Mouse (Mus musculus) intestine, postnatal 0 days (tissue): Measurements from ENCODE around the gene Prrc2a. TPM values are rescaled to one million over a fixed set of nuclear protein-coding genes. Genes with fewer than 3 reads are reported as not detected.

Source experiments
- ATAC-seq: fragments of 200-750 bp; cut with Nextera tagmentation; 2 replicates; pipeline ENCODE4 v1.8.0; 2017; ENCODE audit warnings: mild to moderate bottlenecking, moderate TSS enrichment, moderate library complexity
- H3K27ac ChIP-seq: fragments of 300-500 bp; sonication (generic); 2 replicates; pipeline ENCODE4 v1.5.1; 2014; ENCODE audit warnings: mild to moderate bottlenecking, low read depth, low read length, moderate library complexity
- H3K27me3 ChIP-seq: fragments of 300-500 bp; sonication (generic); replicated peaks from 2 replicates; pipeline ENCODE4 v1.6.1; 2014; ENCODE audit warnings: low read length, mixed read lengths; ENCODE audit not compliant: control insufficient read depth, insufficient read depth
- H3K36me3 ChIP-seq: fragments of 300-500 bp; sonication (generic); 2 replicates; pipeline ENCODE4 v1.6.1; 2014; ENCODE audit warnings: mild to moderate bottlenecking, moderate library complexity; ENCODE audit not compliant: control insufficient read depth, insufficient read depth
- H3K4me1 ChIP-seq: fragments of 300-500 bp; sonication (generic); replicated peaks from 2 replicates; pipeline ENCODE4 v1.6.1; 2014; ENCODE audit warnings: antibody characterized with exemption, low read length, mixed read lengths; ENCODE audit not compliant: control insufficient read depth, insufficient read depth
- H3K4me2 ChIP-seq: fragments of 300-500 bp; sonication (generic); replicated peaks from 2 replicates; pipeline ENCODE4 v1.6.1; 2014; ENCODE audit warnings: low read depth, mild to moderate bottlenecking, moderate library complexity
- H3K4me3 ChIP-seq: fragments of 300-500 bp; sonication (generic); 2 replicates; pipeline ENCODE4 v1.5.1; 2014; ENCODE audit warnings: low read depth, low read length
- H3K9ac ChIP-seq: fragments of 300-500 bp; sonication (generic); 2 replicates; pipeline ENCODE4 v1.6.1; 2014; ENCODE audit warnings: mild to moderate bottlenecking, low read depth, low read length
- H3K9me3 ChIP-seq: fragments of 300-500 bp; sonication (generic); 2 replicates; pipeline ENCODE4 v1.6.1; 2016; ENCODE audit warnings: mixed run types; ENCODE audit not compliant: control insufficient read depth
- CTCF ChIP-seq: sonication (generic); IDR thresholded peaks from 2 replicates; pipeline ENCODE4 v1.5.1; 2016; ENCODE audit warnings: low read depth, mild to moderate bottlenecking, control low read depth, antibody characterized with exemption, moderate library complexity
- WGBS: fragments of 180-500 bp; shearing (Covaris S2); extraction: QIAGEN DNeasy Blood & Tissue Kit; methylation state at CpG from one replicate; pipeline ENCODE4 v1.1.7; 2014; 5-methylcytosine and 5-hydroxymethylcytosine counted together
- polyA plus RNA-seq: library from polyadenylated mRNA; unstranded; fragments of >200 nt; fragmentation: Nextera tagmentation; extraction: Ambion mirVana; gene quantifications from 2 replicates; pipeline ENCODE4 v1.2.1, GENCODE M21; 2015

The Prrc2a gene
- polyA plus RNA-seq, 1 experiment from 2014 or later, result 40.0 TPM

DNA sequence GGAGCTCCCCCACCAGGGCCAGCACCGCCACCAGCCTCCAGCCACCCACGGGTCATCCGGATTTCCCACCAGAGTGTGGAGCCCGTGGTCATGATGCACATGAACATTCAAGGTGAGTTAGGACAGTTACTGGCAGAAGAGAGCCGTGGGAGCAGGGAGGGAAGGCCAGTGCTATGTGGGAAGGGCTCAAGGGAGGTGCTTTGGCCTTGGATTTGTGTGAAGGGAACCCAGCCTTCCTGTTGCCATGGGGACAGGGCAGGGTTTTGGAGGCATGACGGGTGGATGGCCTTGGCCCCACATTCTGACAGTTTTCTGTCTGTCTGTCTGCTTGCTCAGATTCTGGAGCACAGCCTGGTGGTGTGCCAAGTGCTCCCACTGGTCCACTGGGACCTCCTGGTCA is 22.7 kb downstream of the Prrc2a start:
- ATAC-seq, result no peak
- H3K36me3 ChIP-seq, result peaks cover 86% of the 10 kb centered on the region
- no peaks in the 10 kb centered on the region for H3K9me3 ChIP-seq
- no peak for TF ChIP-seq CTCF
- no peak overlapping the region for H3K4me3 ChIP-seq
- 0 out of 2 replicates have a peak, but pooled peaks cover 4% of the 10 kb centered on the region for H3K4me1 ChIP-seq
- 88% methylated on average over 6 of the region's 6 CpGs for WGBS
- H3K9ac ChIP-seq, result no peak overlapping the region
- H3K27me3 ChIP-seq, result no peaks in the 10 kb centered on the region
- H3K27ac ChIP-seq, result no peak overlapping the region
- no peak overlapping the region for H3K4me2 ChIP-seq

DNA sequence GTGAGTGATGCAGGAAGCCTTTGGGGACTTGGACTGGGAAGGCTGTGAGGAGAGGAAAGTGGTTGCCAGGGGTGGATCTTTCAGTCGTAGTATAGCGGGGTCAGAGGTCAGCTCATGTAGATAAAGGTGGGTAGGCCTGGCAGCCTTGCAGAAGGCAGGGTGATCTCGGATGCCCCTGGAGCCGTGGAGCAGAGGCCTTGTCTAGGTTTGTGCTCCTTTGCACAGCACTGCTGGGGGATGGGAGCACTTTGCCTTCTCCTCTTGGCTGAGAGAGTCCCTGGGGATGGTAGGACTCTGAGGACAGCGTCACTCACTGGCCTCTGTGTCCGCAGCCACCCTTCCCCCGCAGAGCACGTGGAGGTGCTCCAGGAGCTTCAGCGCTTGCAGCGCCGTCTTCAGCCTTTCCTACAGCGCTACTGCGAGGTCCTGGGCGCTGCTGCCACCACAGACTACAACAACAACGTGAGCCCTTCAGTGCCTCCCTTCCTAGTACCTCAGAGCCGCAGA is 24.2 kb downstream of the Prrc2a start:
- H3K4me1 ChIP-seq, result 0 out of 2 replicates have a peak, but pooled peaks cover 5% of the 10 kb centered on the region
- peaks cover 72% of the 10 kb centered on the region for H3K36me3 ChIP-seq
- TF ChIP-seq CTCF, result no peak
- H3K27ac ChIP-seq, result no peak overlapping the region; the same call in 1 of the 2 replicates
- no peak for ATAC-seq
- H3K4me2 ChIP-seq, result no peak overlapping the region
- 69% methylated on average over 16 of the region's 16 CpGs for WGBS
- no peaks in the 10 kb centered on the region for H3K9me3 ChIP-seq
- no peak overlapping the region for H3K9ac ChIP-seq
- no peaks in the 10 kb centered on the region for H3K27me3 ChIP-seq
- H3K4me3 ChIP-seq, result no peak overlapping the region

DNA sequence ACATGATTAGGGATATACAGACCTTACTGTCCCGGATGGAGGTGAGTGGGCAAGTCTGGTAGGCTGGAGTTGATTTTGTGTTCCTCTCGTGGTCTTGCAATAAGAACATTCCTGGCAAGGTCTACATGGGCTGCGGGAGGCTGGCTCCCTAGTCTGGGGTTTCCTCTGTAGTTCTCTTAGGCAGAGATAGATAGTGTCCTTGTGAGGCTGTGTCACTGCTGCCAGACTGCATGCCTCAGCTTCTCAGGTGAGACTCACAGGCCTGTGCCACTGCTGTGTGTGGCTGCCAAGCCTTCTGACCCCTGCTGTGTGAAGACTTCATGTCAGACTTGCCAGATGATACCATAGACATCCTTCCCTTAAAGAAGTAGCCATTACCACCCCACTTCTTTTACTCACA is 25.4 kb downstream of the Prrc2a start:
- H3K4me3 ChIP-seq, result no peak overlapping the region
- no peaks in the 10 kb centered on the region for H3K9me3 ChIP-seq
- TF ChIP-seq CTCF, result no peak
- H3K36me3 ChIP-seq, result peaks cover 59% of the 10 kb centered on the region
- 92% methylated on average over 3 of the region's 3 CpGs for WGBS
- no peak overlapping the region for H3K27ac ChIP-seq
- no peak for ATAC-seq
- H3K4me1 ChIP-seq, result 0 out of 2 replicates have a peak, but pooled peaks cover 5% of the 10 kb centered on the region
- no peak overlapping the region for H3K9ac ChIP-seq
- no peak overlapping the region for H3K4me2 ChIP-seq
- no peaks in the 10 kb centered on the region for H3K27me3 ChIP-seq

DNA sequence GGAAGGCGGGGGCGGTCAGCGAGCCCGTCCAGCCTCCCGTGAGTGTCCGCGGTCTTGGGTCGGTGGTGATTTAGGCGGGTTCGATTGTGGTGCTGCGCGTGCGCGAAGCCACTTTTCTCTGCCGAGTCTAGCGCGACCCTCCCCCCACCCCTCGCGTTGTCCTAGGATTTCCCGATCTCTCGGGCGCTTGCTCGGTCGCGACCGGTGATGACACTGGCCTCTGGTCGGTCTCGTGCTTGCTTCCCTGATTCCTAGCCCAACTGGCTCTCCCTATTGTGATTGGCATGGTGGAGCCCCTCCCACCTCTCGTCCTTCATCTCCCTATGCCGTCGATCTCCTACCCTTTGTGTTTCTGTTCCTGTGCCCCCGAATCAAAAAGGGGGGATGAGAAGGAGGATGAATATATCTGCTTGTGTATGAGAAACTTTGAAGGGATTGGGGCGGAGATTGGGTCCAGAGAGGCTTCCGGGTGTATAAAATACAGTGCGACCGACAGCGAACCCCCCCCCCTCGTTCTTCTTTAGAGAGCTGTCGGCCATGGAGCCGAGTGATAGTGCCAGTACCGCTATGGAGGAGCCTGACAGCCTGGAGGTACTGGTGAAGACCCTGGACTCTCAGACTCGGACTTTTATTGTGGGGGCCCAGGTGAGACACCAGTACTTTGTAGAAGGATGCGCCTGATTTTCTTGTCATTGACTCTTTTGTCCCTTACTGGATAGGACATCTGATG is 28.9 kb downstream of the Prrc2a start:
- H3K36me3 ChIP-seq, result peaks cover 25% of the 10 kb centered on the region
- under 1% methylated on average over 43 of the region's 43 CpGs for WGBS
- TF ChIP-seq CTCF, result no peak

DNA sequence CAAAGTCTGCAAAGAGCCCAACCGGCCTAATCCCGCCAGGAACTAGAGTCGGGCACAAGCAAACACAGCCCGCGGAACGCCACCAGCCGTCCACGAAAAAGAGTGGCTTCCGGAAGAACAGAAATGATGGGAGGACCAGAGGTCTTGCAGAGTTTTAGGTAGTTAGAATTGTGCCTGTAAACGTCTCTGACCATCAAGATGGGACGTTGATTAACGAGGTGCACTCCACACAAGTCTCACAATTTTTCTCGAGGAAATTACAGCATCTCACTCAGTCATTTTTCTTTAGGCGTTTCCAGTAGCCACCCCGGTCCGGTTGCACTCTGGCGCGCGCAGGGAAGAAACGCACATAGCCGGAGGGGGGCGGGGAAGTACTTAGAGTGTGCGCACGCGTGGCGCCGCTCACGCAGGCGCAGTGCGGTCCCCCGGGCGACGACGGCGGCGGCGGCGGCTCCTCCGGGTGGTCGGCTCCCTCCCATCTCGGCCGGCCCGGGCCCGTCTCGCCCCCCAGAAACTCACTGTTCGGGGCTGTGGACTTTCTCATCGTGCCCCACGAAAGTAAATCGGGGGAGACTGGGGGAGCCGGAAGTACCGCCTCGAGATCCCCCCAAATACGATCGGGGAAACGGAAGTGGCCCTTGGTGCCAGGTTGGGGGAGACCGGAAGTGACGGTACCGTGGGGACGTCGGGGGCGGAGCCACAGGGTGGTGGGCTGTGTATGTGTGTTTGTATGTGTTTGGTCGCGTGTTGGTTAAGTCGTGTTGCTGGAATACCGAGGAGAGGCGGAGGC is 29.7 kb downstream of the Prrc2a start, which contains the start of gene Bag6:
Gene Bag6 (plus strand): TSS at position 378 of the 790 bp plus-strand sequence.
- Histone ChIP-seq H3K4me1 (0 out of 2 replicates have a peak, but pooled peaks cover 5% of the 10 kb centered on the region), H3K27me3 (no peaks in the 10 kb centered on the region), H3K4me3 (peak within 1 kb of the TSS; percentile 73), H3K9me3 (no peaks in the 10 kb centered on the region), H3K27ac (peak within 1 kb of the TSS; percentile 84), H3K36me3 (peaks cover 21% of the 10 kb centered on the region), H3K9ac (peak within 1 kb of the TSS; percentile 75), H3K4me2 (peak within 1 kb of the TSS; percentile 68)
- ATAC-seq, result peak; percentile 91
- TF ChIP-seq CTCF, result 0 out of 2 replicates have a peak, but pooled peaks have one; percentile 20
- under 1% methylated on average over 66 of the region's 66 CpGs for WGBS

More for the DNA sequence above, 28.9 kb downstream of the Prrc2a start:
- ATAC-seq, result peak; percentile 59
- Histone ChIP-seq H3K4me2 (peak overlapping the region; percentile 68), H3K27me3 (no peaks in the 10 kb centered on the region), H3K4me3 (peak overlapping the region; percentile 73), H3K27ac (peak overlapping the region; percentile 84), H3K4me1 (0 out of 2 replicates have a peak, but pooled peaks cover 5% of the 10 kb centered on the region), H3K9ac (peak overlapping the region; percentile 75), H3K9me3 (no peaks in the 10 kb centered on the region)

DNA sequence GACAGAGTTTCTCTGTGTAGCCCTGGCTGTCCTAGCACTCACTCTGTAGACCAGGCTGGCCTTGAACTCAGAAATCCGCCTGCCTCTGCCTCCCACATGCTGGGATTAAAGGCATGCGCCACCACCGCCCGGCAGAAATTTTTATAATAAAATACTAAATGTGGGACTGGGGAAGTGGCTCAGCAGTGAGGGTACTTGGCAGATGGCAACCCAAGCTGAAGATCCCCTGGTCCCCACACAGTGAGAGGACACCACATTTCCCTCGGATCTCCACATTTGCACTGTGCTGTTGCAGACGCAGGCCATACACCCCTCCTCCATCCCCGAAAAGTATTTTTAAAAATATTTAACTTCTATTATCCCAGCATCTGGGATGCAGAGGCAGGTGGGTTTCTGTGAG is 31.2 kb downstream of the Prrc2a start:
- no peak overlapping the region for H3K27ac ChIP-seq
- H3K9ac ChIP-seq, result no peak overlapping the region
- peaks cover 12% of the 10 kb centered on the region for H3K36me3 ChIP-seq
- no peak overlapping the region for H3K4me3 ChIP-seq
- no peaks in the 10 kb centered on the region for H3K9me3 ChIP-seq
- TF ChIP-seq CTCF, result no peak
- ATAC-seq, result no peak
- no peak overlapping the region for H3K4me2 ChIP-seq
- 0 out of 2 replicates have a peak, but pooled peaks cover 5% of the 10 kb centered on the region for H3K4me1 ChIP-seq
- H3K27me3 ChIP-seq, result no peaks in the 10 kb centered on the region
- 96% methylated on average over 7 of the region's 7 CpGs for WGBS
